Mouse (Mus musculus) gastrocnemius, adult 2 months (tissue): ENCODE data around the gene Ing3. TPM values are rescaled to one million over a fixed set of nuclear protein-coding genes. Genes with fewer than 3 reads are reported as not detected.

Experiments used
- DNase-seq: peaks from one replicate; pipeline ENCODE4 v3.0.0; 2022
- H3K27ac ChIP-seq: fragments of 200-600 bp; 2 replicates; pipeline ENCODE4 v1.8.1; 2022; ENCODE audit warnings: mild to moderate bottlenecking
- H3K4me3 ChIP-seq: fragments of 200-600 bp; 2 replicates; pipeline ENCODE4 v1.8.1; 2022; ENCODE audit warnings: mild to moderate bottlenecking, moderate library complexity
- CTCF ChIP-seq: fragments of 200-600 bp; IDR thresholded peaks from 2 replicates; pipeline ENCODE4 v1.8.1; 2022; ENCODE audit warnings: antibody characterized with exemption, mild to moderate bottlenecking, moderate library complexity
- intact Hi-C: fragments of 180-260 bp; cut with DNase I; formaldehyde crosslinking; loops from one replicate; pipeline ENCODE4 v1.15.1; 2025
- total RNA-seq, 2 experiments: library from RNA; stranded (reverse); gene quantifications; 2 replicates each; pipeline ENCODE4 v1.2.3; 2021

Ing3 gene
- total RNA-seq, 2 experiments from 2014 or later = 9.1 to 9.8 TPM

- DNase-seq = peak; percentile 50
- H3K27ac ChIP-seq = peak overlapping the region; percentile 96
- intact Hi-C loops = loop anchor here (1.0 to 5.0 kb wide), 3 partner anchors 37 to 102 kb away; no protein-coding TSS in a partner anchor
- peak; percentile 77 for TF ChIP-seq CTCF
- H3K4me3 ChIP-seq = peak overlapping the region; percentile 91
Measured at GRCm38 (mm10) chr6:21984990-21985731, 35.8 kb downstream of the Ing3 start.

GRCm38 (mm10) chr6:21985732-21986540 is 36.6 kb downstream of the Ing3 start, which contains the start of gene Cped1:
Gene Cped1 (plus strand): TSS chr6:21985916.
- Histone ChIP-seq H3K27ac (peak within 1 kb of the TSS; percentile 96), H3K4me3 (peak within 1 kb of the TSS; percentile 91)
- no peak for TF ChIP-seq CTCF
- DNase-seq = peak; percentile 91
- intact Hi-C loops = loop anchor here (1.0 to 5.0 kb wide), 2 partner anchors 36 to 85 kb away; no protein-coding TSS in a partner anchor

DNA sequence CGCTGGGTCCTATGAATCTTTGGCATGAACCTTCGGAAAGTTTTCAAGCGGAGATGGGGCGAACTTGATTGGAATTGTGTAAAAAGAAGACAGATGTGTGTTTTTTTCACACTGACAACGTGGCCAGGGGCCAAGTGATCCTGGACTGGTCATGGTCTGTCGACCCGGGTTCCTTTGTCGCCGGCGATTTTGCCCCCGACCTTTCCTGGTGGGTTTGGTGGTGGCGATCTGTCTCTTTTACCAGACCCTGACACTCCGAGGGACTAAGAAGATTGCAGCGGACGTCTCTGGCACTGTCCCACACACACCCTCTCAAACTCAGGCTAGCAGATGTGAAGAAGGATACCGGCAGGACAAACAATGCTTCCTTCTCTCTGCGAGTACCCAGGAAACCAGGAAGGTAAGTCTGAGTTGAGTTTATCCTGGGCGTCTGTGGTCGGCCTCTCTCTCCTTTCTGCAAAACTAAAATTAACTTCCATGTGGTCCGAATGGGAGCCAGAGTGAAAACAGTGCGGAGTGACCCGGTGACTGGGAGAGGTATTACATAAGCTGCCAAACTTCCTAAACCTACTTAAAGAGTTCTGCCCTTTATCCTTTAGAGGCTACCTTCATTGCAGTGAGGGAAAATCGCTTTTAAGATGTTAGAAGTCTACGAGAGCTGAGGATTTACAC is 37.4 kb downstream of the Ing3 start:
- TF ChIP-seq CTCF = no peak
- intact Hi-C loops = loop anchor here (5.0 kb wide), 1 partner anchor 36 kb away; no protein-coding TSS in a partner anchor

DNA sequence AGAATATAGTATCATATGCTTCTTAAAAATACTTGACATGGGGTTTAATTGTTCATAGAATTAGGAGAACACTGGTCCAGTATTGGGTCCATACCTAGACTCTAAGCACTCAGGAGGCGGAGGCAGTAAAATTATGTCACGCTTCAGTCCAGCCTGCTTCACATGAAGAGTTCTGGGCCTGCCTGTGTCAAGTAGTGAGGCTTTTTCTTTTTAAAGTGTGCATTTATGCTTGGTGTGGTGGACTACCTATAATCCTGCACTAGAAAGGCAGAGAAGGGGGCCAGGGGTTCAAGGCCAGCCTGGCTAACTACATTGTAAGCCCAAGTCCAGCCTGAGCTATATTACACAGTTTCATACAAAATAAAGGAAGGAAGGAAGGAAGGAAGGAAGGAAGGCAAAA is 38.2 kb downstream of the Ing3 start:
- TF ChIP-seq CTCF = no peak
- H3K27ac ChIP-seq = peak overlapping the region; percentile 96
- DNase-seq = no peak
- intact Hi-C loops = loop anchor here (5.0 kb wide), 1 partner anchor 35 kb away; no protein-coding TSS in a partner anchor
- peak overlapping the region; percentile 91 for H3K4me3 ChIP-seq

More for the DNA sequence above, 37.4 kb downstream of the Ing3 start:
- peak overlapping the region; percentile 96 for H3K27ac ChIP-seq
- peak overlapping the region; percentile 91 for H3K4me3 ChIP-seq
- peak; percentile 73 for DNase-seq

- intact Hi-C loops = loop anchor here (5.0 kb wide), 1 partner anchor 34 kb away; no protein-coding TSS in a partner anchor
- DNase-seq = no peak
- TF ChIP-seq CTCF = no peak
- Histone ChIP-seq H3K27ac (peak overlapping the region; percentile 96), H3K4me3 (peak overlapping the region; percentile 91)
Measured at GRCm38 (mm10) chr6:21988296-21988695, 38.9 kb downstream of the Ing3 start.

GRCm38 (mm10) chr6:21989081-21989480 is 39.7 kb downstream of the Ing3 start:
- Histone ChIP-seq H3K4me3 (peak overlapping the region; percentile 91), H3K27ac (peak overlapping the region; percentile 96)
- TF ChIP-seq CTCF = no peak
- intact Hi-C loops = loop anchor here (5.0 kb wide), 1 partner anchor 33 kb away; no protein-coding TSS in a partner anchor
- DNase-seq = no peak

DNA sequence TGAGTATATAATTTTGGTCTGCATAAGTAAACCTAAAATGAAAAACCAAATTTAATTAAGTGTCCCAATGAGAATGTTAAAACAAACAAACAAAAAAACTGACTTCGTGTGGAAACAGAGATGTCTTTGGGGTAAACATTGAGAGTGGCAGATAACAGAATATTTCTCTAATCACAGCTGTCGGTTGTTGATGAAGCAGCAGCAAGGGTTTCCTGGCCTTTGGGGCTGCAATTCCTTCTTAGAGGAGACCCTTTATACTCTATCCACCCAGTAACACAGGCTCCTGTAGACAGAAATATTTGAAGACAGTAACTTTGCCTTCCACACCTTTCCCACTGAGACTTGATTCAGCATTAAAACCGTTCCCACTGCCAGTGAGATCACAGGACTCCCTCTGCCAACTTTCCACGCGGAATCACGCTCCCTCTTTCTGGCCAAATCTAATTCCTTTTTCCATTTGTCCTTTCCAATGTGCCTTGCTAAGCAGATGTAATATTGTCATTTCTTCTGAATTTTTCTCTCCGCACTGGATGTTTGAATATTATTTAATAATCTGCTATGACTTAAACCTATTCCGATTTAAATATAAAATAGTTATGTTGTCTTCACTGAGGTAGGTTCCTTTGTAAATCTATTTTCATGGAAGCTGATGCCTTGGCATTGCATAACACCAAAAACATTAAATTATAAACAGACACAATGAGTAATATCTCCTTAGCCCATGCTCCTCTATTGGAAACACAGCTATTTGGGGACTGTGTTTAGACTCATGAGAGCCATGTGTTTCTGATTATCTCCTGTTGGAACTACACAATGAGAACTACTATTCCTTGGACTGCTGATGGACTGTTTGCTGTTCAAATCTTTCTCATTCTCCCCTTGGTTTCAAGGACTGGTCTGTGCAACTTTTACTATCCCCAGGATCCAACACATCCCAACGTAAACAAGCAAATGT is 41.1 kb downstream of the Ing3 start:
- Histone ChIP-seq H3K4me3 (peak overlapping the region; percentile 91), H3K27ac (peak overlapping the region; percentile 96)
- TF ChIP-seq CTCF = no peak
- intact Hi-C loops = no loop called here
- peak; percentile 67 for DNase-seq

GRCm38 (mm10) chr6:21991151-21991550 is 41.8 kb downstream of the Ing3 start:
- Histone ChIP-seq H3K4me3 (peak overlapping the region; percentile 33; the same call in 1 of the 2 replicates), H3K27ac (peak overlapping the region; percentile 96)
- no peak for TF ChIP-seq CTCF

DNA sequence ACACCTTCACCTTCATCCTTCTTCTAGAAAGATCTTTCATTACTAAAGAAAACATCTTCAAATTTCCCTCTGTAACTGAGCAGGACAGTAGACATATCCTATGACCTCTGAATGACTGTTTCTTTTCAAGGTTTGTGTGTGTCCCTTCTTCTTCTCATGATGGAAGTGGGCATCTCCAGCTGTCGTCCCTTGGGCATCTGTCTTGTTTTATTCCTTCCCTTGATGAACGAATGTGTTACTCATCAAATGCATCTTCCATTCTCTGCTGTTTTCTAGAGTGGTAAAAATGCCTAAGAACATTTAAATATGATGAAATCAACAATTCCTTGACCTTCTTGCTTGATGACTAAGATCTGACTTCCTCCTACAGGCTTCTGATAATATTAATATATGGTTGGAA is 43.7 kb downstream of the Ing3 start:
- TF ChIP-seq CTCF = no peak
- no peak overlapping the region for H3K4me3 ChIP-seq
- H3K27ac ChIP-seq = peak overlapping the region; percentile 9; the same call in 1 of the 2 replicates
- intact Hi-C loops = no loop called here
- no peak for DNase-seq

More at GRCm38 (mm10) chr6:21991151-21991550, 41.8 kb downstream of the Ing3 start:
- DNase-seq = no peak
- intact Hi-C loops = no loop called here

DNA sequence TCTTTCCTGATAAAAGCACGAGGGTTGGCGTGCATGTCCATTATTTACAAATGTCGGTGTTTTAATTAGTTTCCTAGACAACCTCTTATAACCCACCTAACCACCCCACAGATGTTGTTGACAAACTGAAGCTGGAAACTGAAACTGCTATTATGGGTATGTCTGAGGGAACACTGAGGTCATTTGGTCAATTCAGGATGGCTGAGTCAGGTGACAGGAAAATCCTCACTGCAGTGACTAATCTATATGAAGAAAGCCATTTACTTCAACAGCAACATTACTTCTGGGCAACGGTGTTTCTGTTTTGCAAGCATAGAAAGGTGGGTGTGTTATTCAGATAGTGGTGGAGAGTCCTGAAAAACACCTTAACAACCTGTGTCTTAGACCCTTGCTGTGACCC is 48.8 kb downstream of the Ing3 start:
- Histone ChIP-seq H3K27ac (peak overlapping the region; percentile 89), H3K4me3 (peak overlapping the region; percentile 32)
- TF ChIP-seq CTCF = no peak
- no peak for DNase-seq
- intact Hi-C loops = no loop called here

GRCm38 (mm10) chr6:21999025-21999424 is 49.7 kb downstream of the Ing3 start:
- intact Hi-C loops = no loop called here
- DNase-seq = no peak
- TF ChIP-seq CTCF = no peak
- H3K27ac ChIP-seq = peak overlapping the region; percentile 89
- peak overlapping the region; percentile 50 for H3K4me3 ChIP-seq
